Mouse (Mus musculus) CH12.LX (cell line): ENCODE data around the gene Mroh8.

Source experiments
- BHLHE40 ChIP-seq: IDR thresholded peaks from 2 replicates; pipeline ENCODE4 v1.6.1; 2011; ENCODE audit warnings: mild to moderate bottlenecking, low read depth, low read length, improper control_type of control experiment
- CTCF ChIP-seq, 2 experiments: IDR thresholded peaks in 1 of 2; conservative IDR thresholded peaks in 1 of 2; 2 replicates each; pipeline ENCODE4 v1.5.1; 2011 to 2012; ENCODE audit warnings: low read depth in 2 of 2, low read length in 2 of 2, improper control_type of control experiment in 1 of 2, inconsistent platforms in 1 of 2, mild to moderate bottlenecking in 1 of 2, moderate library complexity in 1 of 2
- POLR2A ChIP-seq: IDR thresholded peaks from 2 replicates; pipeline ENCODE4 v1.6.1; 2011; ENCODE audit warnings: low read depth, mild to moderate bottlenecking, improper control_type of control experiment, low read length
- SIN3A ChIP-seq: IDR thresholded peaks from 2 replicates; pipeline ENCODE4 v1.6.1; 2012; ENCODE audit warnings: low read length, improper control_type of control experiment, inconsistent platforms

- TF ChIP-seq CTCF (conservative IDR thresholded peaks at IDR 0.05 in 1 of 2, IDR thresholded peaks at IDR 0.05 in 1 of 2; ENCODE audit: low read depth in 2 of 2, low read length in 2 of 2): no peak
- no peak for TF ChIP-seq POLR2A
- TF ChIP-seq SIN3A: no peak
- no peak for TF ChIP-seq BHLHE40
These were observed 112.8 kb downstream of the Mroh8 start for GRCm38 (mm10) chr2:157166371-157167080.
